ENCODE assay signal across 8 mouse cellular contexts in genomic region chr2:156143367-156143766, GRCm38 (mm10). TPM values are rescaled to one million over a fixed set of nuclear protein-coding genes. Genes with fewer than 3 reads are reported as not detected.
DNase-seq lines count a peak whose midpoint lies in the region; ATAC-seq and TF ChIP-seq lines count a peak whose summit lies in the region.

No protein-coding gene starts in this region.

- peaks cover 16% of the 10 kb centered on the region for H3K79me2 ChIP-seq in MEL (ENCODE audit: control insufficient read depth, insufficient read depth, low read length, poor library complexity)

- H3K9ac ChIP-seq in heart, embryonic 11.5 days (ENCODE audit: low read depth, low read length), result peak overlapping the region; percentile 74
- H3K9ac ChIP-seq in MEL (ENCODE audit: control insufficient read depth, low read depth, low read length, poor library complexity, severe bottlenecking), result peak overlapping the region; percentile 70
- H3K9ac ChIP-seq in forebrain, embryonic 14.5 days (ENCODE audit: low read length), result peak overlapping the region; percentile 84
- H3K9ac ChIP-seq in liver, embryonic 13.5 days, result peak overlapping the region; percentile 92

- WGBS in heart, embryonic 11.5 days (ENCODE audit: insufficient replicate concordance), result under 1% methylated on average over 16 of the region's 16 CpGs
- WGBS in forebrain, embryonic 14.5 days, result 2% methylated on average over 16 of the region's 16 CpGs
- WGBS in liver, embryonic 13.5 days (ENCODE audit: insufficient replicate concordance), result 2% methylated on average over 16 of the region's 16 CpGs

- no peak for TF ChIP-seq EP300 in MEL (IDR thresholded peaks at IDR 0.05; ENCODE audit: low read depth in 1 of 2, low read length in 2 of 2)

- peaks cover 7% of the 10 kb centered on the region for H3K36me3 ChIP-seq in heart, embryonic 11.5 days (ENCODE audit: control insufficient read depth, insufficient read depth, low read length)
- peaks cover 11 to 19% of the 10 kb centered on the region in 2 experiments for H3K36me3 ChIP-seq in MEL (ENCODE audit: control insufficient read depth in 1 of 2, insufficient read depth in 2 of 2, low read length in 2 of 2)
- H3K36me3 ChIP-seq in forebrain, embryonic 14.5 days (ENCODE audit: control insufficient read depth, insufficient read depth, low read length), result peaks cover 31% of the 10 kb centered on the region
- H3K36me3 ChIP-seq in liver, embryonic 13.5 days, result peaks cover 53% of the 10 kb centered on the region

- H3K4me2 ChIP-seq in heart, embryonic 11.5 days, result peak overlapping the region; percentile 90
- H3K4me2 ChIP-seq in forebrain, embryonic 14.5 days (ENCODE audit: low read length), result peak overlapping the region; percentile 77
- H3K4me2 ChIP-seq in liver, embryonic 13.5 days, result peak overlapping the region; percentile 96

- H3K9me3 ChIP-seq in heart, embryonic 11.5 days (replicated peaks; ENCODE audit: control insufficient read depth, low read length), result no peaks in the 10 kb centered on the region
- no peaks in the 10 kb centered on the region for H3K9me3 ChIP-seq in MEL (replicated peaks; ENCODE audit: insufficient read depth, low read length)
- no peaks in the 10 kb centered on the region for H3K9me3 ChIP-seq in forebrain, embryonic 14.5 days (replicated peaks; ENCODE audit: control insufficient read depth, low read length)
- H3K9me3 ChIP-seq in liver, embryonic 13.5 days (replicated peaks), result no peaks in the 10 kb centered on the region

- H3K4me1 ChIP-seq in heart, embryonic 11.5 days (ENCODE audit: control insufficient read depth, insufficient read depth, low read length), result peaks cover 5% of the 10 kb centered on the region
- peaks cover 0 to 2% of the 10 kb centered on the region in 2 experiments; a peak in 1 of 4 replicates for H3K4me1 ChIP-seq in MEL (ENCODE audit: control insufficient read depth in 1 of 2, insufficient read depth in 2 of 2, low read length in 2 of 2)
- H3K4me1 ChIP-seq in forebrain, embryonic 14.5 days (ENCODE audit: control insufficient read depth, insufficient read depth, low read length), result peaks cover 4% of the 10 kb centered on the region; the same call in 1 of the 2 replicates
- peaks cover 23% of the 10 kb centered on the region for H3K4me1 ChIP-seq in liver, embryonic 13.5 days (replicated peaks)

- H3K27ac ChIP-seq in heart, embryonic 11.5 days (ENCODE audit: low read depth, low read length), result peak overlapping the region; percentile 84
- peak overlapping the region; percentile 66 for H3K27ac ChIP-seq in MEL (ENCODE audit: control insufficient read depth, low read depth, low read length)
- H3K27ac ChIP-seq in forebrain, embryonic 14.5 days (ENCODE audit: low read depth, low read length), result peak overlapping the region; percentile 91
- peak overlapping the region; percentile 94 for H3K27ac ChIP-seq in liver, embryonic 13.5 days

- no peak for TF ChIP-seq RAD21 in MEL (IDR thresholded peaks at IDR 0.05; ENCODE audit: low read depth, low read length)

- DNase-seq in heart, adult 9 months (ENCODE audit: low spot score in 2 of 2), result no peak
- DNase-seq in MEL (ENCODE audit: low read depth, low spot score), result no peak
- DNase-seq in forebrain, embryonic 14.5 days (ENCODE audit: low spot score), result no peak
- no peak for DNase-seq in liver, embryonic 13.5 days
- peak; percentile 38 for DNase-seq in yolk sac, embryonic 10.5 days (ENCODE audit: low spot score)
- DNase-seq in layer of hippocampus, postnatal 14 days (ENCODE audit: low spot score in 2 of 2), result no peak
- no peak for DNase-seq in natural killer cell, adult 2 months (ENCODE audit: low spot score in 2 of 2)

- no peaks in the 10 kb centered on the region for H3K27me3 ChIP-seq in heart, embryonic 11.5 days (ENCODE audit: control insufficient read depth, insufficient read depth, low read length)
- no peaks in the 10 kb centered on the region for H3K27me3 ChIP-seq in MEL (ENCODE audit: control insufficient read depth in 1 of 2, insufficient read depth in 2 of 2, low read length in 2 of 2)
- no peaks in the 10 kb centered on the region for H3K27me3 ChIP-seq in forebrain, embryonic 14.5 days (replicated peaks; ENCODE audit: control insufficient read depth, insufficient read depth, low read length)
- no peaks in the 10 kb centered on the region for H3K27me3 ChIP-seq in liver, embryonic 13.5 days

- 0 out of 2 replicates have a peak, but pooled peaks have one; percentile 4 for ATAC-seq in heart, embryonic 11.5 days (replicated peaks; ENCODE audit: insufficient number of reproducible peaks, low FRiP score, low TSS enrichment)
- ATAC-seq in forebrain, embryonic 14.5 days, result no peak
- ATAC-seq in liver, embryonic 13.5 days (ENCODE audit: low read depth), result 0 out of 2 replicates have a peak, but pooled peaks have one; percentile 2

- TF ChIP-seq CTCF in MEL (IDR thresholded peaks at IDR 0.05 in 2 of 3, conservative IDR thresholded peaks at IDR 0.05 in 1 of 3; ENCODE audit: control insufficient read depth in 1 of 3, insufficient read depth in 1 of 3, low read depth in 2 of 3, low read length in 3 of 3, poor library complexity in 1 of 3, severe bottlenecking in 1 of 3), result no peak

- H3K4me3 ChIP-seq in heart, embryonic 11.5 days (ENCODE audit: low read depth, low read length), result peak overlapping the region; percentile 60
- H3K4me3 ChIP-seq in MEL (ENCODE audit: control insufficient read depth in 1 of 2, insufficient read depth in 1 of 2, low read depth in 2 of 2, low read length in 2 of 2), result peak overlapping the region; percentile 69 to 78
- peak overlapping the region; percentile 75 for H3K4me3 ChIP-seq in forebrain, embryonic 14.5 days (ENCODE audit: low read depth, low read length)
- peak overlapping the region; percentile 92 for H3K4me3 ChIP-seq in liver, embryonic 13.5 days (replicated peaks)

- no peak for TF ChIP-seq POLR2A in MEL (IDR thresholded peaks at IDR 0.05; ENCODE audit: control insufficient read depth in 1 of 2, insufficient read depth in 1 of 2, low read depth in 1 of 2, low read length in 2 of 2, poor library complexity in 1 of 2)

TF ChIP-seq in MEL, 35 proteins besides CTCF, POLR2A, EP300 and RAD21 (continues in another document):
- TF ChIP-seq BHLHE40 (IDR thresholded peaks at IDR 0.05; ENCODE audit: borderline replicate concordance, low read depth, low read length) (no peak), E2F4 (IDR thresholded peaks at IDR 0.05; ENCODE audit: borderline replicate concordance, low read depth, low read length) (no peak), SMC3 (IDR thresholded peaks at IDR 0.05; ENCODE audit: low read depth, low read length) (no peak), MAX (IDR thresholded peaks at IDR 0.05; ENCODE audit: low read length) (no peak), USF2 (IDR thresholded peaks at IDR 0.05; ENCODE audit: borderline replicate concordance in 1 of 2, insufficient read depth in 1 of 2, low read depth in 1 of 2, low read length in 2 of 2) (no peak), MAZ (IDR thresholded peaks at IDR 0.05; ENCODE audit: low read depth, low read length) (no peak), ZNF384 (IDR thresholded peaks at IDR 0.05; ENCODE audit: low read depth, low read length) (no peak)

RNA-seq across cellular contexts. Expression of gene Romo1, which starts 0.5 kb away (rescaled TPM):
- 428 and 430 TPM in 2 replicates for polyA plus RNA-seq in heart, embryonic 11.5 days (2014; fragmentation: Nextera tagmentation; extraction: Ambion mirVana)
- total RNA-seq in MEL (2012; rRNA removed), result 392 and 402 TPM in 2 replicates
- 100 to 1,000 TPM in 1 of 2 experiments, not detected in 1; 554 TPM for polyA plus RNA-seq in MEL (2012; ENCODE audit: insufficient read depth in 1 of 2, insufficient read length in 2 of 2, low read depth in 1 of 2, low replicate concordance in 2 of 2, missing spikeins in 1 of 2)
- 409 and 502 TPM in 2 replicates for polyA plus RNA-seq in forebrain, embryonic 14.5 days (2014; fragmentation: Nextera tagmentation; extraction: Ambion mirVana)
- polyA plus RNA-seq in liver, embryonic 13.5 days (2015; fragmentation: Nextera tagmentation; extraction: Ambion mirVana), result 254 and 270 TPM in 2 replicates
- 100 to 1,000 TPM; 210 to 215 TPM for total RNA-seq in layer of hippocampus, postnatal 14 days (2021)

RNA-seq across cellular contexts. Expression of gene Nfs1, which starts 0.6 kb away (rescaled TPM):
- 55.7 and 58.2 TPM in 2 replicates for polyA plus RNA-seq in heart, embryonic 11.5 days (2014; fragmentation: Nextera tagmentation; extraction: Ambion mirVana)
- 79.6 and 83.9 TPM in 2 replicates for total RNA-seq in MEL (2012; rRNA removed)
- polyA plus RNA-seq in MEL (2012; ENCODE audit: insufficient read depth in 1 of 2, insufficient read length in 2 of 2, low read depth in 1 of 2, low replicate concordance in 2 of 2, missing spikeins in 1 of 2), result 10 to 100 TPM in 1 of 2 experiments, not detected in 1; 64.5 TPM
- 38.0 and 40.4 TPM in 2 replicates for polyA plus RNA-seq in forebrain, embryonic 14.5 days (2014; fragmentation: Nextera tagmentation; extraction: Ambion mirVana)
- polyA plus RNA-seq in liver, embryonic 13.5 days (2015; fragmentation: Nextera tagmentation; extraction: Ambion mirVana), result 65.0 and 70.9 TPM in 2 replicates
- total RNA-seq in layer of hippocampus, postnatal 14 days (2021), result 10 to 100 TPM; 42.0 to 44.1 TPM

RNA-seq across cellular contexts. Expression of gene Gm28036, which starts 16.5 kb away (rescaled TPM):
- polyA plus RNA-seq in heart, embryonic 11.5 days (2014; fragmentation: Nextera tagmentation; extraction: Ambion mirVana), result 11.6 and 14.1 TPM in 2 replicates
- 27.6 and 32.3 TPM in 2 replicates for total RNA-seq in MEL (2012; rRNA removed)
- 10 to 100 TPM in 1 of 2 experiments, not detected in 1; 20.4 TPM for polyA plus RNA-seq in MEL (2012; ENCODE audit: insufficient read depth in 1 of 2, insufficient read length in 2 of 2, low read depth in 1 of 2, low replicate concordance in 2 of 2, missing spikeins in 1 of 2)
- 10.5 and 16.2 TPM in 2 replicates for polyA plus RNA-seq in forebrain, embryonic 14.5 days (2014; fragmentation: Nextera tagmentation; extraction: Ambion mirVana)
- 7.4 and 8.8 TPM in 2 replicates for polyA plus RNA-seq in liver, embryonic 13.5 days (2015; fragmentation: Nextera tagmentation; extraction: Ambion mirVana)
- total RNA-seq in layer of hippocampus, postnatal 14 days (2021), result 10 to 100 TPM; 20.0 to 20.9 TPM

RNA-seq across cellular contexts. Expression of gene Rbm12, which starts 31.6 kb away (rescaled TPM):
- 22.3 and 25.8 TPM in 2 replicates for polyA plus RNA-seq in heart, embryonic 11.5 days (2014; fragmentation: Nextera tagmentation; extraction: Ambion mirVana)
- total RNA-seq in MEL (2012; rRNA removed), result 13.4 and 15.3 TPM in 2 replicates
- polyA plus RNA-seq in MEL (2012; ENCODE audit: insufficient read depth in 1 of 2, insufficient read length in 2 of 2, low read depth in 1 of 2, low replicate concordance in 2 of 2, missing spikeins in 1 of 2), result 10 to 100 TPM; 28.8 to 42.5 TPM
- polyA plus RNA-seq in forebrain, embryonic 14.5 days (2014; fragmentation: Nextera tagmentation; extraction: Ambion mirVana), result 30.1 and 33.4 TPM in 2 replicates
- 10.0 and 14.5 TPM in 2 replicates for polyA plus RNA-seq in liver, embryonic 13.5 days (2015; fragmentation: Nextera tagmentation; extraction: Ambion mirVana)
- 10 to 100 TPM; 29.8 to 30.5 TPM for total RNA-seq in layer of hippocampus, postnatal 14 days (2021)

RNA-seq across cellular contexts. Expression of gene Cpne1, which starts 31.6 kb away (rescaled TPM):
- polyA plus RNA-seq in heart, embryonic 11.5 days (2014; fragmentation: Nextera tagmentation; extraction: Ambion mirVana), result 29.5 and 35.7 TPM in 2 replicates
- total RNA-seq in MEL (2012; rRNA removed), result 22.5 and 32.0 TPM in 2 replicates
- polyA plus RNA-seq in MEL (2012; ENCODE audit: insufficient read depth in 1 of 2, insufficient read length in 2 of 2, low read depth in 1 of 2, low replicate concordance in 2 of 2, missing spikeins in 1 of 2), result 10 to 100 TPM in 1 of 2 experiments, not detected in 1; 52.8 TPM
- 18.5 and 24.9 TPM in 2 replicates for polyA plus RNA-seq in forebrain, embryonic 14.5 days (2014; fragmentation: Nextera tagmentation; extraction: Ambion mirVana)
- 26.9 and 31.8 TPM in 2 replicates for polyA plus RNA-seq in liver, embryonic 13.5 days (2015; fragmentation: Nextera tagmentation; extraction: Ambion mirVana)
- total RNA-seq in layer of hippocampus, postnatal 14 days (2021), result 10 to 100 TPM; 25.8 to 26.8 TPM
